Mouse (Mus musculus) heart, adult 2 months (tissue): ENCODE measurements around the gene Timm13.

Experiments
- CTCF ChIP-seq: fragments of 200-600 bp; IDR thresholded peaks from 2 replicates; pipeline ENCODE4 v1.8.1; 2022; ENCODE audit warnings: antibody characterized with exemption, mild to moderate bottlenecking, moderate library complexity
- EP300 ChIP-seq: fragments of 200-500 bp; IDR thresholded peaks from 2 replicates; pipeline ENCODE4 v1.6.1; 2011; ENCODE audit warnings: low read depth, low read length, control low read depth; ENCODE audit not compliant: insufficient read depth
- POLR2A ChIP-seq: fragments of 200-500 bp; IDR thresholded peaks from 2 replicates; pipeline ENCODE4 v1.6.1; 2011; ENCODE audit warnings: mild to moderate bottlenecking, low read depth, low read length, control low read depth; ENCODE audit not compliant: insufficient read depth

- TF ChIP-seq CTCF: no peak
- peak; percentile 66; the same call in 1 of the 2 replicates for TF ChIP-seq EP300
- TF ChIP-seq POLR2A: peak; percentile 91
Measured at GRCm38 (mm10) chr10:80854913-80855748, 45.6 kb downstream of the Timm13 start, which contains the start of the genes Lsm7 and Sppl2b.
